Mouse (Mus musculus) mouse embryonic stem cell (cell line): ENCODE measurements around the gene Hopx.
"Not testable (repeated sequence)": the region's sequence is repeated elsewhere in the genome, so short reads cannot be mapped to it uniquely, and the experiment has no call there.

Experiments used
- in situ Hi-C, 2 experiments: fragments of 300-500 bp; cut with MboI; formaldehyde crosslinking; loops; 1 replicate in 1 of 2; 3 replicates in 1 of 2; pipeline ENCODE4 v1.14.3; 2019 to 2020; ENCODE audit warnings: low sequenced_read_pairs in 2 of 2, low pct_unique_long_range_greater_than_20kb in 1 of 2, mixed read lengths in 1 of 2; ENCODE audit not compliant: unreplicated experiment in 1 of 2

Hopx gene

GRCm38 (mm10) chr5:77109814-77110213 is 5.1 kb downstream of the Hopx start:
- in situ Hi-C loops: no loop called here

- in situ Hi-C loops: no loop called here
Observed at GRCm38 (mm10) chr5:77108806-77109205, 6.1 kb downstream of the Hopx start.

GRCm38 (mm10) chr5:77107146-77107822 is 7.6 kb downstream of the Hopx start:
- in situ Hi-C loops: no loop called here

GRCm38 (mm10) chr5:77102522-77103365 is 12.2 kb downstream of the Hopx start:
- in situ Hi-C loops: no loop called here

GRCm38 (mm10) chr5:77100691-77101090 is 14.2 kb downstream of the Hopx start:
- in situ Hi-C loops: no loop called here

- in situ Hi-C loops: no loop called here
Observed at GRCm38 (mm10) chr5:77099997-77100380, 14.9 kb downstream of the Hopx start.

GRCm38 (mm10) chr5:77099317-77099996 is 15.5 kb downstream of the Hopx start:
- in situ Hi-C loops: no loop called here

- in situ Hi-C loops: no loop called here
Observed at GRCm38 (mm10) chr5:77098874-77099273, 16.0 kb downstream of the Hopx start.

- in situ Hi-C loops: no loop called here
Observed at GRCm38 (mm10) chr5:77097686-77098085, 17.2 kb downstream of the Hopx start.

GRCm38 (mm10) chr5:77096194-77096593 is 18.7 kb downstream of the Hopx start:
- in situ Hi-C loops: not testable (repeated sequence)

GRCm38 (mm10) chr5:77094510-77095491 is 20.1 kb downstream of the Hopx start:
- in situ Hi-C loops: no loop called here

GRCm38 (mm10) chr5:77093961-77094360 is 21.0 kb downstream of the Hopx start:
- in situ Hi-C loops: no loop called here

GRCm38 (mm10) chr5:77092531-77092930 is 22.4 kb downstream of the Hopx start:
- in situ Hi-C loops: no loop called here

- in situ Hi-C loops: no loop called here
Observed at GRCm38 (mm10) chr5:77091923-77092322, 23.0 kb downstream of the Hopx start.

GRCm38 (mm10) chr5:77090521-77091096 is 24.3 kb downstream of the Hopx start:
- in situ Hi-C loops: no loop called here

GRCm38 (mm10) chr5:77089901-77090300 is 25.0 kb downstream of the Hopx start:
- in situ Hi-C loops: loop anchor here in 1 of 2 experiments (5.0 kb wide), 1 partner anchor 77 kb away; no protein-coding TSS in a partner anchor

GRCm38 (mm10) chr5:77089294-77089693 is 25.6 kb downstream of the Hopx start:
- in situ Hi-C loops: loop anchor here in 1 of 2 experiments (5.0 kb wide), 1 partner anchor 78 kb away; no protein-coding TSS in a partner anchor

- in situ Hi-C loops: loop anchor here in 1 of 2 experiments (5.0 kb wide), 1 partner anchor 80 kb away; no protein-coding TSS in a partner anchor
Observed at GRCm38 (mm10) chr5:77087122-77087521, 27.8 kb downstream of the Hopx start.
